In the genomic region with DNA sequence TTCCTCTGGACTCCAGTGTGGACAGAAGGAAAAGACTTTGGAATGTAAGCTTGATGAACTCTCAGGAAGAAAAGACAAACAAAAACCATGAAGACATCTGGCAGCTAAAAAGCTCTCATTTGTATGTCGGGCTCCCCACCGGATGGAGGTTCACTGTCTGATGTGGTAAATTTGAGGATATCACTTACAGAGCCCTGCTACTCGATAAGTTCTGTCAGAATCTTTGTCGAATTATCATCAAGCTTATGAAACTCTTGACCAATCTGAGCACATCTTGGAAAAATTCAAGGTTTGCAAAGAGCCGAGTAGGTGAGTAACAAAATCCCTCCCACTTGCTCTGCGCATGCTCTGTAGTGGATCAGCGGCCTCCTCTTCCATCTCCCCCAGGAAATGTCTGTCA, we compare ENCODE assay signal across 21 mouse cellular contexts. TPM values are rescaled to one million over a fixed set of nuclear protein-coding genes. Genes with fewer than 3 reads are reported as not detected.
DNase-seq lines count a peak whose midpoint lies in the region; ATAC-seq and TF ChIP-seq lines count a peak whose summit lies in the region.
"Had no signal": no experiment of that assay in that cellular context is flagged by ENCODE, and none has a peak within 500 bp of the region (broad histone marks: within the 10 kb centered on the region; RNA-seq: fewer than 3 reads in every experiment).

No protein-coding gene starts in this region.

- 79% methylated on average over 7 of the region's 7 CpGs for WGBS in heart, adult 2 months
- whole genome bisulfite sequencing in kidney, embryonic 16.5 days = 86% methylated on average over 7 of the region's 7 CpGs

- no peaks in the 10 kb centered on the region for H3K9me3 ChIP-seq in kidney, embryonic 16.5 days (ENCODE audit: low read length)
- H3K9me3 ChIP-seq: embryonic facial prominence, embryonic 12.5 days; forebrain, embryonic 15.5 days; heart, embryonic 15.5 days; hindbrain, embryonic 13.5 days had no signal

- no peaks in the 10 kb centered on the region for H3K36me3 ChIP-seq in testis, adult 2 months (ENCODE audit: control insufficient read depth, insufficient read depth, low read length)
- H3K36me3 ChIP-seq in heart, adult 2 months (ENCODE audit: control insufficient read depth, insufficient read depth, low read length) = no peaks in the 10 kb centered on the region
- no peaks in the 10 kb centered on the region for H3K36me3 ChIP-seq in kidney, embryonic 16.5 days (ENCODE audit: insufficient read depth, low read length)
- H3K36me3 ChIP-seq: embryonic facial prominence, embryonic 12.5 days; forebrain, embryonic 15.5 days; heart, embryonic 15.5 days; hindbrain, embryonic 13.5 days had no signal

- DNase-seq in testis, postnatal 10 days (ENCODE audit: low spot score) = no peak
- DNase-seq in thymus, postnatal 0 days (ENCODE audit: low spot score) = peak; percentile 72
- peak; percentile 32 for DNase-seq in thymus, postnatal 4 days
- DNase-seq in adrenal gland, postnatal 25 days = no peak
- DNase-seq in heart, adult 2 months = no peak
- DNase-seq: adrenal gland, adult 8-10 months; B cell, adult 2 months; cerebellum, adult 11 months; cerebellum, adult 8-10 months; cerebellum, postnatal 14 days; heart, adult 18-20 months; heart, postnatal 14 days had no signal

- peak; percentile 68 for ATAC-seq in activated CD4-positive, CD25-positive, alpha-beta regulatory T cell, adult 4 months
- ATAC-seq in kidney, embryonic 16.5 days (ENCODE audit: low FRiP score, low TSS enrichment) = no peak
- ATAC-seq: forebrain, embryonic 15.5 days; hindbrain, postnatal 0 days had no signal

- no peak for TF ChIP-seq EP300 in heart, adult 2 months (IDR thresholded peaks at IDR 0.05; ENCODE audit: insufficient read depth, low read depth, low read length)

- intact Hi-C loops in heart, adult 2 months (cut with DNase I) = no loop called here

- TF ChIP-seq CTCF in testis, adult 2 months (IDR thresholded peaks at IDR 0.05; ENCODE audit: control insufficient read depth, insufficient read depth, insufficient replicate concordance, low read depth, low read length) = no peak
- TF ChIP-seq CTCF in heart, adult 2 months (IDR thresholded peaks at IDR 0.05) = no peak

- H3K4me3 ChIP-seq in testis, adult 2 months (ENCODE audit: control insufficient read depth, low read depth, low read length) = peak overlapping the region; percentile 49
- H3K4me3 ChIP-seq in heart, adult 2 months = no peak overlapping the region
- no peak overlapping the region for H3K4me3 ChIP-seq in kidney, embryonic 16.5 days (ENCODE audit: low read length)
- H3K4me3 ChIP-seq: embryonic facial prominence, embryonic 12.5 days; forebrain, embryonic 15.5 days; heart, embryonic 15.5 days; hindbrain, embryonic 13.5 days had no signal

- no peak overlapping the region for H3K4me2 ChIP-seq in kidney, embryonic 16.5 days (replicated peaks; ENCODE audit: low read depth, low read length)
- H3K4me2 ChIP-seq: embryonic facial prominence, embryonic 12.5 days; forebrain, embryonic 15.5 days; heart, embryonic 11.5 days; heart, embryonic 15.5 days; hindbrain, embryonic 13.5 days had no signal

- H3K4me1 ChIP-seq in testis, adult 2 months (ENCODE audit: control insufficient read depth, insufficient read depth, low read length) = peaks cover 3% of the 10 kb centered on the region; the same call in 1 of the 2 replicates
- H3K4me1 ChIP-seq in heart, adult 2 months (ENCODE audit: control insufficient read depth, insufficient read depth, low read length) = no peaks in the 10 kb centered on the region
- H3K4me1 ChIP-seq in kidney, embryonic 16.5 days (ENCODE audit: insufficient read depth, low read length) = no peaks in the 10 kb centered on the region
- H3K4me1 ChIP-seq: embryonic facial prominence, embryonic 12.5 days; forebrain, embryonic 15.5 days; heart, embryonic 15.5 days; hindbrain, embryonic 13.5 days had no signal

- H3K27ac ChIP-seq in testis, adult 2 months (ENCODE audit: control insufficient read depth, insufficient read depth, low read depth, low read length) = no peak overlapping the region
- no peak overlapping the region for H3K27ac ChIP-seq in heart, adult 2 months
- no peak overlapping the region for H3K27ac ChIP-seq in kidney, embryonic 16.5 days (ENCODE audit: low read length)
- H3K27ac ChIP-seq: embryonic facial prominence, embryonic 12.5 days; forebrain, embryonic 15.5 days; heart, embryonic 15.5 days; hindbrain, embryonic 13.5 days; hindbrain, postnatal 0 days had no signal

- H3K79me2 ChIP-seq in heart, adult 2 months (replicated peaks; ENCODE audit: control insufficient read depth, insufficient read depth, low read length) = no peaks in the 10 kb centered on the region

- no peaks in the 10 kb centered on the region for H3K27me3 ChIP-seq in testis, adult 2 months (ENCODE audit: control insufficient read depth, insufficient read depth, low read length)
- no peaks in the 10 kb centered on the region for H3K27me3 ChIP-seq in heart, adult 2 months (ENCODE audit: control insufficient read depth, insufficient read depth, low read length)
- H3K27me3 ChIP-seq in kidney, embryonic 16.5 days (ENCODE audit: insufficient read depth, low read length) = no peaks in the 10 kb centered on the region
- H3K27me3 ChIP-seq: embryonic facial prominence, embryonic 12.5 days; forebrain, embryonic 15.5 days; heart, embryonic 15.5 days; hindbrain, embryonic 13.5 days had no signal

- TF ChIP-seq POLR2A in testis, adult 2 months (IDR thresholded peaks at IDR 0.05; ENCODE audit: control insufficient read depth, low read depth, low read length) = no peak
- TF ChIP-seq POLR2A in heart, adult 2 months (IDR thresholded peaks at IDR 0.05; ENCODE audit: insufficient read depth, low read depth, low read length) = no peak

- H3K9ac ChIP-seq in heart, adult 2 months (ENCODE audit: low read depth, low read length) = no peak overlapping the region
- H3K9ac ChIP-seq in kidney, embryonic 16.5 days (replicated peaks; ENCODE audit: low read length) = no peak overlapping the region
- H3K9ac ChIP-seq: embryonic facial prominence, embryonic 12.5 days; forebrain, embryonic 15.5 days; heart, embryonic 15.5 days; hindbrain, embryonic 13.5 days had no signal

RNA-seq across cellular contexts. Expression of a gene that starts 40.5 kb away (rescaled TPM):
- 0.90 and 1.4 TPM in 2 replicates for polyA plus RNA-seq in testis, adult 2 months (2012; rRNA removed)
- not detected for polyA plus RNA-seq in activated CD4-positive, CD25-positive, alpha-beta regulatory T cell, adult 4 months (2017; shearing (Covaris generic))
- 0.19 and 0.26 TPM in 2 replicates for polyA plus RNA-seq in thymus, postnatal 0 days (2015; fragmentation: Nextera tagmentation; extraction: Ambion mirVana)
- 1.3 and 1.6 TPM in 2 replicates for total RNA-seq in adrenal gland, postnatal 25 days (2021)
- under 1 TPM; 0.11 to 0.13 TPM for total RNA-seq in heart, adult 2 months (2021)
- polyA plus RNA-seq in heart, adult 2 months (2012; rRNA removed) = 0.03 and 0.04 TPM in 2 replicates
- polyA plus RNA-seq in kidney, embryonic 16.5 days (2015; fragmentation: Nextera tagmentation; extraction: Ambion mirVana) = 1.7 and 1.8 TPM in 2 replicates

Comparison
In these comparisons a context has a peak if more than half of its experiments do, and no peak if none do; other contexts are left out.
1. DNase-seq: peak in thymus, postnatal 0 days (single experiment) and thymus, postnatal 4 days (single experiment); none in testis, postnatal 10 days (single experiment), adrenal gland, postnatal 25 days (single experiment) and heart, adult 2 months (0 of 2).